Mouse (Mus musculus): ENCODE results near the gene Cd164. TPM values are rescaled to one million over a fixed set of nuclear protein-coding genes. Genes with fewer than 3 reads are reported as not detected.

Gene Cd164
- total and polyA plus RNA-seq, 2 experiments from 2014 or later, result 31.3 to 61.9 TPM

GRCm38 (mm10) chr10:41553711-41554110 lies 34.5 kb downstream of the Cd164 start:
- Histone ChIP-seq H3K9ac (replicated peaks; ENCODE audit: low read length) (no peak overlapping the region), H3K27ac (no peak overlapping the region), H3K9me3 (ENCODE audit: low read length) (0 out of 2 replicates have a peak, but pooled peaks cover 4% of the 10 kb centered on the region), H3K4me3 (ENCODE audit: low read length) (no peak overlapping the region), H3K36me3 (ENCODE audit: insufficient read depth, low read length) (no peaks in the 10 kb centered on the region), H3K4me2 (ENCODE audit: low read depth, low read length) (no peak overlapping the region), H3K4me1 (ENCODE audit: insufficient read depth, low read length) (no peaks in the 10 kb centered on the region), H3K27me3 (ENCODE audit: insufficient read depth, low read length) (no peaks in the 10 kb centered on the region)
- WGBS, result 64% methylated on average over 4 of the region's 4 CpGs
- ATAC-seq (0 out of 2 replicates have a peak, but pooled peaks have one; percentile 43), DNase-seq (ENCODE audit: low spot score) (no peak)
- TF ChIP-seq CTCF (IDR thresholded peaks at IDR 0.05; ENCODE audit: low read depth), result no peak

GRCm38 (mm10) chr10:41555081-41555480 lies 35.9 kb downstream of the Cd164 start:
- WGBS, result 81% methylated on average over 3 of the region's 3 CpGs
- H3K4me3 ChIP-seq (ENCODE audit: low read length), result no peak overlapping the region
- no peak overlapping the region for H3K27ac ChIP-seq
- H3K4me2 ChIP-seq (ENCODE audit: low read depth, low read length), result no peak overlapping the region
- no peaks in the 10 kb centered on the region for H3K27me3 ChIP-seq (ENCODE audit: insufficient read depth, low read length)
- H3K4me1 ChIP-seq (ENCODE audit: insufficient read depth, low read length), result no peaks in the 10 kb centered on the region
- DNase-seq (ENCODE audit: low spot score) (no peak), ATAC-seq (no peak)
- TF ChIP-seq CTCF (IDR thresholded peaks at IDR 0.05; ENCODE audit: low read depth), result no peak
- H3K9ac ChIP-seq (replicated peaks; ENCODE audit: low read length), result no peak overlapping the region
- H3K36me3 ChIP-seq (ENCODE audit: insufficient read depth, low read length), result no peaks in the 10 kb centered on the region
- H3K9me3 ChIP-seq (ENCODE audit: low read length), result no peaks in the 10 kb centered on the region

GRCm38 (mm10) chr10:41558401-41558800 lies 39.2 kb downstream of the Cd164 start:
- H3K27me3 ChIP-seq (ENCODE audit: insufficient read depth, low read length), result no peaks in the 10 kb centered on the region
- no peak overlapping the region for H3K4me3 ChIP-seq (ENCODE audit: low read length)
- H3K4me1 ChIP-seq (ENCODE audit: insufficient read depth, low read length), result no peaks in the 10 kb centered on the region
- no peak for ATAC-seq
- H3K9me3 ChIP-seq (ENCODE audit: low read length), result no peaks in the 10 kb centered on the region
- no peak overlapping the region for H3K27ac ChIP-seq
- TF ChIP-seq CTCF (IDR thresholded peaks at IDR 0.05; ENCODE audit: low read depth), result no peak
- H3K4me2 ChIP-seq (ENCODE audit: low read depth, low read length), result no peak overlapping the region
- no peaks in the 10 kb centered on the region for H3K36me3 ChIP-seq (ENCODE audit: insufficient read depth, low read length)
- DNase-seq (ENCODE audit: low spot score), result no peak
- WGBS, result 90% methylated on average over 1 of the region's 1 CpGs
- H3K9ac ChIP-seq (replicated peaks; ENCODE audit: low read length), result no peak overlapping the region

GRCm38 (mm10) chr10:41561701-41562395 lies 42.6 kb downstream of the Cd164 start:
- ATAC-seq, result no peak

DNA sequence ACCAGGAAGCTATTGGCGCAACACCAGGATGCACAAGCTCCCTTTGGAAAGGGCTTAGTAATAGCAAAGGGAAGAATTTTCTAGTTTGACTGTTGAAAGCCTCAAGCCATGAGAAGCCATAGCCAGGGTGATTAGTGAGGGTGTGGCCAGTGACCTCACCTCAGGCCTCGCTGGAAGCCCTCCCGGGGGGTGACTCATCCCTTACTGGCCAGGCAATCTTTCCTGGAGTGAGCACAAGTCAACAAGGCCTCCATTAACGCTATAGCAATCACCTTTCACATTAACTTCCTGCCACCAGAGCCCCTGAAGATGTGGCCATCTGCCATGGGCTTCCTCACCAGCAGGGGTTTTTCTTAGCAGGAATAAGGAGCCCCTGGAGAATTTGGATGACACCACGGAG lies 45.9 kb downstream of the Cd164 start:
- Histone ChIP-seq H3K9ac (replicated peaks; ENCODE audit: low read length) (no peak overlapping the region), H3K27me3 (ENCODE audit: insufficient read depth, low read length) (no peaks in the 10 kb centered on the region), H3K4me3 (ENCODE audit: low read length) (no peak overlapping the region), H3K4me2 (ENCODE audit: low read depth, low read length) (no peak overlapping the region), H3K9me3 (ENCODE audit: low read length) (no peaks in the 10 kb centered on the region), H3K4me1 (ENCODE audit: insufficient read depth, low read length) (no peaks in the 10 kb centered on the region), H3K36me3 (ENCODE audit: insufficient read depth, low read length) (no peaks in the 10 kb centered on the region), H3K27ac (no peak overlapping the region)
- TF ChIP-seq CTCF (IDR thresholded peaks at IDR 0.05; ENCODE audit: low read depth), result no peak
- WGBS, result 46% methylated on average over 5 of the region's 5 CpGs
- DNase-seq (ENCODE audit: low spot score), result no peak
- ATAC-seq, result no peak

More at GRCm38 (mm10) chr10:41561701-41562395, 42.6 kb downstream of the Cd164 start:
- H3K4me3 ChIP-seq (ENCODE audit: low read length), result no peak overlapping the region
- no peak overlapping the region for H3K27ac ChIP-seq
- no peaks in the 10 kb centered on the region for H3K9me3 ChIP-seq (ENCODE audit: low read length)
- no peaks in the 10 kb centered on the region for H3K36me3 ChIP-seq (ENCODE audit: insufficient read depth, low read length)
- H3K9ac ChIP-seq (replicated peaks; ENCODE audit: low read length), result no peak overlapping the region
- no peak for DNase-seq (ENCODE audit: low spot score)
- H3K27me3 ChIP-seq (ENCODE audit: insufficient read depth, low read length), result no peaks in the 10 kb centered on the region
- WGBS, result 89% methylated on average over 10 of the region's 10 CpGs
- H3K4me2 ChIP-seq (ENCODE audit: low read depth, low read length), result no peak overlapping the region
- H3K4me1 ChIP-seq (ENCODE audit: insufficient read depth, low read length), result no peaks in the 10 kb centered on the region
- TF ChIP-seq CTCF (IDR thresholded peaks at IDR 0.05; ENCODE audit: low read depth), result no peak

DNA sequence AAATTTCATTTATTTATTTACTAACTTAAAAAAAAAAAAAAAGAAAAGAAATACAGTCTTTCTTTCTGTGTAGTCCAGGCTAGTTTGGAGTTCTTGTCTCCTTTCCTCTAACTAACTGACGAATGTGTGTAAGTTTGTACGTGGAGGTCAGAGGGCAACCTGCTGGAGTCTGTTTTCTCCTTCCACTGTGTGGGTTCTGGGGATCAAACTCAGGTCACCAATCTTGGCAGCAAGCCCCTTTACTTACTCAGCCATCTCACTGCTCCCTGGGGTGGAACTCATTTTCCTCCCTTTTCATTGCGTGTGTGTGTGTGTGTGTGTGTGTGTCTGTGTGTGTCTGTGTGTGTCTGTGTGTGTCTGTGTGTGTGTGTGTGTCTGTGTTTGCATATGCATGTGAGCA lies 49.1 kb downstream of the Cd164 start:
- no peaks in the 10 kb centered on the region for H3K4me1 ChIP-seq (ENCODE audit: insufficient read depth, low read length)
- ATAC-seq (no peak), DNase-seq (ENCODE audit: low spot score) (no peak)
- no peaks in the 10 kb centered on the region for H3K27me3 ChIP-seq (ENCODE audit: insufficient read depth, low read length)
- no peak overlapping the region for H3K4me2 ChIP-seq (ENCODE audit: low read depth, low read length)
- 38% methylated on average over 3 of the region's 3 CpGs for WGBS
- no peak overlapping the region for H3K27ac ChIP-seq
- TF ChIP-seq CTCF (IDR thresholded peaks at IDR 0.05; ENCODE audit: low read depth), result no peak
- H3K4me3 ChIP-seq (ENCODE audit: low read length), result no peak overlapping the region
- no peaks in the 10 kb centered on the region for H3K36me3 ChIP-seq (ENCODE audit: insufficient read depth, low read length)
- no peaks in the 10 kb centered on the region for H3K9me3 ChIP-seq (ENCODE audit: low read length)
- no peak overlapping the region for H3K9ac ChIP-seq (replicated peaks; ENCODE audit: low read length)

DNA sequence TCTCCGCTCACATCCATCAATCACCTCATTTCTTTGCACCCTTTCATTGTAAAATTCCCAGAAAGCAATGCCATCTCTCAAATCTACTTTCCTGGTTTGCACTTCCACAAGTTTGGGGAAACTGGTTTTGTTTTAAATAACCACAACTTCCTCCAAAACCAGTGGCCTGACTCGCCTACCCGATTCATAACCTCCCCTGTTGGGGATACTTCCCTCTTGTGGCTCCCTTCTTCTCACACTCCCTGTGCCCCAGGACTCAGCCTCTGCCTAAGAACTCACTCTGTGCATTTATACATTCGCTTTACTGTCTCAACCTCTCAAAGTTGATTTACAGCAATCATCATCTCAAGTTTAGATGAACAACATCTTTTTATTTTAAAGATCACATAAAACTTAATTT lies 51.9 kb downstream of the Cd164 start:
- no peak for TF ChIP-seq CTCF (IDR thresholded peaks at IDR 0.05; ENCODE audit: low read depth)
- WGBS, result 81% methylated on average over 4 of the region's 4 CpGs
- no peak for ATAC-seq
- Histone ChIP-seq H3K9me3 (ENCODE audit: low read length) (no peaks in the 10 kb centered on the region), H3K4me3 (ENCODE audit: low read length) (no peak overlapping the region), H3K4me1 (ENCODE audit: insufficient read depth, low read length) (no peaks in the 10 kb centered on the region), H3K27me3 (ENCODE audit: insufficient read depth, low read length) (no peaks in the 10 kb centered on the region), H3K36me3 (ENCODE audit: insufficient read depth, low read length) (no peaks in the 10 kb centered on the region), H3K27ac (no peak overlapping the region), H3K4me2 (ENCODE audit: low read depth, low read length) (no peak overlapping the region), H3K9ac (replicated peaks; ENCODE audit: low read length) (no peak overlapping the region)
- DNase-seq (ENCODE audit: low spot score), result no peak
